Mouse (Mus musculus): ENCODE data around the gene Ttc7b. TPM values are rescaled to one million over a fixed set of nuclear protein-coding genes. Genes with fewer than 3 reads are reported as not detected.

The Ttc7b gene
- polyA plus RNA-seq, 1 experiment from 2014 or later, result 3.7 TPM

- H3K27ac ChIP-seq (ENCODE audit: low read length), result peak overlapping the region; percentile 47
- ATAC-seq (ENCODE audit: low read depth), result no peak
- WGBS, result 76% methylated on average over 8 of the region's 8 CpGs
These were observed 112.5 kb downstream of the Ttc7b start for GRCm38 (mm10) chr12:100408143-100408542.

GRCm38 (mm10) chr12:100407371-100407770 is 113.3 kb downstream of the Ttc7b start:
- 48% methylated on average over 7 of the region's 7 CpGs for WGBS
- Histone ChIP-seq H3K27ac (ENCODE audit: low read length) (no peak overlapping the region; the same call in 1 of the 2 replicates), H3K9me3 (ENCODE audit: control insufficient read depth, low read length) (no peaks in the 10 kb centered on the region), H3K4me3 (ENCODE audit: low read length) (no peak overlapping the region), H3K4me1 (replicated peaks; ENCODE audit: control insufficient read depth, insufficient read depth, low read length) (peaks cover 12% of the 10 kb centered on the region), H3K9ac (ENCODE audit: low read length) (no peak overlapping the region), H3K27me3 (ENCODE audit: control insufficient read depth, insufficient read depth, low read depth, low read length) (no peaks in the 10 kb centered on the region), H3K4me2 (ENCODE audit: low read depth, low read length) (no peak overlapping the region), H3K36me3 (ENCODE audit: control insufficient read depth, insufficient read depth, low read length) (no peaks in the 10 kb centered on the region)
- peak; percentile 92 for ATAC-seq (ENCODE audit: low read depth)

More at GRCm38 (mm10) chr12:100408143-100408542, 112.5 kb downstream of the Ttc7b start:
- Histone ChIP-seq H3K4me2 (ENCODE audit: low read depth, low read length) (no peak overlapping the region), H3K4me3 (ENCODE audit: low read length) (no peak overlapping the region), H3K9ac (ENCODE audit: low read length) (no peak overlapping the region), H3K36me3 (ENCODE audit: control insufficient read depth, insufficient read depth, low read length) (no peaks in the 10 kb centered on the region), H3K27me3 (ENCODE audit: control insufficient read depth, insufficient read depth, low read depth, low read length) (no peaks in the 10 kb centered on the region), H3K4me1 (replicated peaks; ENCODE audit: control insufficient read depth, insufficient read depth, low read length) (peaks cover 12% of the 10 kb centered on the region), H3K9me3 (ENCODE audit: control insufficient read depth, low read length) (no peaks in the 10 kb centered on the region)

- Histone ChIP-seq H3K4me1 (replicated peaks; ENCODE audit: control insufficient read depth, insufficient read depth, low read length) (peaks cover 12% of the 10 kb centered on the region), H3K27me3 (ENCODE audit: control insufficient read depth, insufficient read depth, low read depth, low read length) (no peaks in the 10 kb centered on the region), H3K36me3 (ENCODE audit: control insufficient read depth, insufficient read depth, low read length) (0 out of 2 replicates have a peak, but pooled peaks cover 3% of the 10 kb centered on the region), H3K4me2 (ENCODE audit: low read depth, low read length) (no peak overlapping the region), H3K27ac (ENCODE audit: low read length) (no peak overlapping the region; the same call in none of the 2 replicates), H3K9me3 (ENCODE audit: control insufficient read depth, low read length) (no peaks in the 10 kb centered on the region), H3K4me3 (ENCODE audit: low read length) (no peak overlapping the region), H3K9ac (ENCODE audit: low read length) (no peak overlapping the region)
- ATAC-seq (ENCODE audit: low read depth), result no peak
- 51% methylated on average over 11 of the region's 11 CpGs for WGBS
These were observed 114.5 kb downstream of the Ttc7b start for GRCm38 (mm10) chr12:100406094-100406493.

GRCm38 (mm10) chr12:100405512-100406030 is 115.1 kb downstream of the Ttc7b start:
- WGBS, result 84% methylated on average over 8 of the region's 8 CpGs
- H3K27ac ChIP-seq (ENCODE audit: low read length), result no peak overlapping the region
- no peak overlapping the region for H3K4me3 ChIP-seq (ENCODE audit: low read length)
- no peaks in the 10 kb centered on the region for H3K9me3 ChIP-seq (ENCODE audit: control insufficient read depth, low read length)
- H3K27me3 ChIP-seq (ENCODE audit: control insufficient read depth, insufficient read depth, low read depth, low read length), result no peaks in the 10 kb centered on the region
- no peak overlapping the region for H3K4me2 ChIP-seq (ENCODE audit: low read depth, low read length)
- no peak overlapping the region for H3K9ac ChIP-seq (ENCODE audit: low read length)
- peaks cover 12% of the 10 kb centered on the region for H3K4me1 ChIP-seq (replicated peaks; ENCODE audit: control insufficient read depth, insufficient read depth, low read length)
- ATAC-seq (ENCODE audit: low read depth), result no peak
- 0 out of 2 replicates have a peak, but pooled peaks cover 3% of the 10 kb centered on the region for H3K36me3 ChIP-seq (ENCODE audit: control insufficient read depth, insufficient read depth, low read length)

GRCm38 (mm10) chr12:100404430-100404829 is 116.2 kb downstream of the Ttc7b start:
- Histone ChIP-seq H3K36me3 (ENCODE audit: control insufficient read depth, insufficient read depth, low read length) (0 out of 2 replicates have a peak, but pooled peaks cover 3% of the 10 kb centered on the region), H3K4me1 (replicated peaks; ENCODE audit: control insufficient read depth, insufficient read depth, low read length) (peaks cover 12% of the 10 kb centered on the region), H3K4me2 (ENCODE audit: low read depth, low read length) (no peak overlapping the region), H3K27me3 (ENCODE audit: control insufficient read depth, insufficient read depth, low read depth, low read length) (no peaks in the 10 kb centered on the region), H3K9ac (ENCODE audit: low read length) (no peak overlapping the region), H3K27ac (ENCODE audit: low read length) (no peak overlapping the region), H3K4me3 (ENCODE audit: low read length) (no peak overlapping the region), H3K9me3 (ENCODE audit: control insufficient read depth, low read length) (no peaks in the 10 kb centered on the region)
- ATAC-seq (ENCODE audit: low read depth), result no peak
- WGBS, result 61% methylated on average over 3 of the region's 3 CpGs

- H3K27me3 ChIP-seq (ENCODE audit: control insufficient read depth, insufficient read depth, low read depth, low read length), result no peaks in the 10 kb centered on the region
- peaks cover 20% of the 10 kb centered on the region for H3K4me1 ChIP-seq (replicated peaks; ENCODE audit: control insufficient read depth, insufficient read depth, low read length)
- 85% methylated on average over 4 of the region's 4 CpGs for WGBS
- no peak overlapping the region for H3K4me3 ChIP-seq (ENCODE audit: low read length)
- ATAC-seq (ENCODE audit: low read depth), result no peak
- no peak overlapping the region for H3K4me2 ChIP-seq (ENCODE audit: low read depth, low read length)
- H3K9me3 ChIP-seq (ENCODE audit: control insufficient read depth, low read length), result no peaks in the 10 kb centered on the region
- no peak overlapping the region for H3K9ac ChIP-seq (ENCODE audit: low read length)
- 0 out of 2 replicates have a peak, but pooled peaks cover 3% of the 10 kb centered on the region for H3K36me3 ChIP-seq (ENCODE audit: control insufficient read depth, insufficient read depth, low read length)
- H3K27ac ChIP-seq (ENCODE audit: low read length), result no peak overlapping the region
These were observed 117.7 kb downstream of the Ttc7b start for GRCm38 (mm10) chr12:100403005-100403324.

GRCm38 (mm10) chr12:100402296-100403004 is 118.2 kb downstream of the Ttc7b start:
- H3K9ac ChIP-seq (ENCODE audit: low read length), result no peak overlapping the region
- 80% methylated on average over 10 of the region's 10 CpGs for WGBS
- no peak overlapping the region for H3K4me3 ChIP-seq (ENCODE audit: low read length)
- ATAC-seq (ENCODE audit: low read depth), result no peak
- H3K4me1 ChIP-seq (replicated peaks; ENCODE audit: control insufficient read depth, insufficient read depth, low read length), result peaks cover 21% of the 10 kb centered on the region
- H3K27me3 ChIP-seq (ENCODE audit: control insufficient read depth, insufficient read depth, low read depth, low read length), result no peaks in the 10 kb centered on the region
- H3K36me3 ChIP-seq (ENCODE audit: control insufficient read depth, insufficient read depth, low read length), result 0 out of 2 replicates have a peak, but pooled peaks cover 3% of the 10 kb centered on the region
- H3K27ac ChIP-seq (ENCODE audit: low read length), result no peak overlapping the region
- H3K4me2 ChIP-seq (ENCODE audit: low read depth, low read length), result no peak overlapping the region
- no peaks in the 10 kb centered on the region for H3K9me3 ChIP-seq (ENCODE audit: control insufficient read depth, low read length)

GRCm38 (mm10) chr12:100400119-100400518 is 120.5 kb downstream of the Ttc7b start:
- no peaks in the 10 kb centered on the region for H3K9me3 ChIP-seq (ENCODE audit: control insufficient read depth, low read length)
- H3K27me3 ChIP-seq (ENCODE audit: control insufficient read depth, insufficient read depth, low read depth, low read length), result no peaks in the 10 kb centered on the region
- no peak for ATAC-seq (ENCODE audit: low read depth)

GRCm38 (mm10) chr12:100399126-100399727 is 121.4 kb downstream of the Ttc7b start:
- H3K9ac ChIP-seq (ENCODE audit: low read length), result no peak overlapping the region
- no peak overlapping the region for H3K4me3 ChIP-seq (ENCODE audit: low read length)
- peak overlapping the region; percentile 69 for H3K27ac ChIP-seq (ENCODE audit: low read length)
- H3K36me3 ChIP-seq (ENCODE audit: control insufficient read depth, insufficient read depth, low read length), result peaks cover 8% of the 10 kb centered on the region
- 58% methylated on average over 5 of the region's 5 CpGs for WGBS
- peaks cover 9% of the 10 kb centered on the region for H3K4me1 ChIP-seq (replicated peaks; ENCODE audit: control insufficient read depth, insufficient read depth, low read length)
- ATAC-seq (ENCODE audit: low read depth), result peak; percentile 52
- no peaks in the 10 kb centered on the region for H3K9me3 ChIP-seq (ENCODE audit: control insufficient read depth, low read length)
- H3K4me2 ChIP-seq (ENCODE audit: low read depth, low read length), result no peak overlapping the region
- no peaks in the 10 kb centered on the region for H3K27me3 ChIP-seq (ENCODE audit: control insufficient read depth, insufficient read depth, low read depth, low read length)

More at GRCm38 (mm10) chr12:100400119-100400518, 120.5 kb downstream of the Ttc7b start:
- Histone ChIP-seq H3K4me3 (ENCODE audit: low read length) (no peak overlapping the region), H3K4me1 (replicated peaks; ENCODE audit: control insufficient read depth, insufficient read depth, low read length) (peaks cover 9% of the 10 kb centered on the region), H3K36me3 (ENCODE audit: control insufficient read depth, insufficient read depth, low read length) (peaks cover 3% of the 10 kb centered on the region; the same call in 1 of the 2 replicates), H3K4me2 (ENCODE audit: low read depth, low read length) (no peak overlapping the region), H3K9ac (ENCODE audit: low read length) (no peak overlapping the region), H3K27ac (ENCODE audit: low read length) (no peak overlapping the region)
- WGBS, result 91% methylated on average over 3 of the region's 3 CpGs
